Mouse (Mus musculus): Measurements from ENCODE around the gene Ldlrad3. TPM values are rescaled to one million over a fixed set of nuclear protein-coding genes. Genes with fewer than 3 reads are reported as not detected.

Gene Ldlrad3
- polyA plus RNA-seq, 1 experiment from 2014 or later = 4.3 TPM

- no peaks in the 10 kb centered on the region for H3K27me3 ChIP-seq (replicated peaks; ENCODE audit: control insufficient read depth, insufficient read depth, low read length)
- no peak overlapping the region for H3K9ac ChIP-seq (ENCODE audit: low read depth, low read length)
- H3K4me3 ChIP-seq (ENCODE audit: low read depth, low read length) = no peak overlapping the region
- no peak overlapping the region for H3K27ac ChIP-seq (ENCODE audit: low read depth, low read length)
- no peaks in the 10 kb centered on the region for H3K4me1 ChIP-seq (replicated peaks; ENCODE audit: control insufficient read depth, insufficient read depth, low read length)
- TF ChIP-seq CTCF (IDR thresholded peaks at IDR 0.05; ENCODE audit: low read depth) = no peak
- H3K4me2 ChIP-seq (replicated peaks; ENCODE audit: low read depth) = no peak overlapping the region
- no peak for ATAC-seq
- H3K36me3 ChIP-seq (ENCODE audit: control insufficient read depth, insufficient read depth) = no peaks in the 10 kb centered on the region
- no peaks in the 10 kb centered on the region for H3K9me3 ChIP-seq (ENCODE audit: control insufficient read depth)
- 89% methylated on average over 1 of the region's 1 CpGs for WGBS
Measured at GRCm38 (mm10) chr2:102144311-102144710, 41.9 kb downstream of the Ldlrad3 start.

DNA sequence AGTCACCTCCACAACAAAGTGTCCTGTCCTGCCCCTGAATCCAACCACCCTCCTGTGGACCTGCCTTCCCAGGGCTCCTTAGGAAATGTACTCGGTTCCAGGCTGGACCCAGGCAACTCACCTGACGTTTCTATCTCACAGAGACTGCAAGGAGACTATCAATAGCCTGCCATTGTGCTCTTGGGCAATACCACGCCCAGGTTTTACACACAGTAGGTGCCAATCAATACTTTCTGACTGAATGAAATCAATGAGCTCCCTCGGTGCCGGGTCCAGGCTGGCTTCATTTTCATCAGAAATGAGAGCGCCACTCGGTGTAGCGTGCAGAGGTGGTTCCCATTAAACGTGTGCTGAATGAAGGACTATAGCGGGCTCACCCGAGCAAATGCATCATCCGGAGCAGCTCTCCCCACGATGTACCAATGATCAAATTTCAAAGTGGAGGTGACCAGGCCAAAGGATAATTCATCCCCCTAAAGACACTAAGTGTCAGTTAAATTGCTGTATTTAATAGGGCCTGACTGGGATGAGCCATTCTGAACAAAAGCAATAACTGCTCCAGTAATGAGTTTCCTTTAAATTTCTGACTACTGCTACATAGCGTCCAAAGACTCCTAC, 43.4 kb downstream of the Ldlrad3 start:
- peaks cover 7% of the 10 kb centered on the region; the same call in 1 of the 2 replicates for H3K4me1 ChIP-seq (replicated peaks; ENCODE audit: control insufficient read depth, insufficient read depth, low read length)
- ATAC-seq = no peak
- H3K9me3 ChIP-seq (ENCODE audit: control insufficient read depth) = no peaks in the 10 kb centered on the region
- H3K9ac ChIP-seq (ENCODE audit: low read depth, low read length) = no peak overlapping the region
- H3K27me3 ChIP-seq (replicated peaks; ENCODE audit: control insufficient read depth, insufficient read depth, low read length) = no peaks in the 10 kb centered on the region
- no peak overlapping the region for H3K27ac ChIP-seq (ENCODE audit: low read depth, low read length)
- 73% methylated on average over 14 of the region's 14 CpGs for WGBS
- no peak overlapping the region for H3K4me2 ChIP-seq (replicated peaks; ENCODE audit: low read depth)
- no peak overlapping the region for H3K4me3 ChIP-seq (ENCODE audit: low read depth, low read length)
- H3K36me3 ChIP-seq (ENCODE audit: control insufficient read depth, insufficient read depth) = no peaks in the 10 kb centered on the region
- TF ChIP-seq CTCF (IDR thresholded peaks at IDR 0.05; ENCODE audit: low read depth) = no peak

DNA sequence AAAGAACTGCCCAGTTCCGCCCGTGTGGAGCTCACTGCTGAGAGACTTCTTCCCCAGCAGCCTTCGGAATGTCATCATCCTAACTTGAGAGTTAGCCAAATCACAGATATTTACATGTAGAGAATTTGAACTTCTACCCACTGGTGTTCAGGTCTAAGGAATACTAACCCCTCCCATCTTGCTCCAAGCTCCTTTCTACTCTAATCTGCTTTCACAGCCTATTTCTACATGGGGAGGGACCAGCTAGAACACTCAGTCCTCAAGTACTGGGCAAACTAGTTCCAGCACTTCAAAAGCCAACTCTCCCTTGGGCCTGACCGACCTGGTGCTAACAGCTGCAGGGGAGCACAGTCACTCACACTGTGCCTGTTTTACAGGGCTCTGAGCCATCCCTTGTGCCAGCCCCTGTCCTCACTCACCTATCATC, 44.0 kb downstream of the Ldlrad3 start:
- Histone ChIP-seq H3K27me3 (replicated peaks; ENCODE audit: control insufficient read depth, insufficient read depth, low read length) (no peaks in the 10 kb centered on the region), H3K4me3 (ENCODE audit: low read depth, low read length) (no peak overlapping the region), H3K9me3 (ENCODE audit: control insufficient read depth) (no peaks in the 10 kb centered on the region), H3K36me3 (ENCODE audit: control insufficient read depth, insufficient read depth) (no peaks in the 10 kb centered on the region), H3K27ac (ENCODE audit: low read depth, low read length) (no peak overlapping the region), H3K4me1 (replicated peaks; ENCODE audit: control insufficient read depth, insufficient read depth, low read length) (peaks cover 7% of the 10 kb centered on the region; the same call in 1 of the 2 replicates), H3K4me2 (replicated peaks; ENCODE audit: low read depth) (no peak overlapping the region), H3K9ac (ENCODE audit: low read depth, low read length) (no peak overlapping the region)
- no peak for ATAC-seq
- TF ChIP-seq CTCF (IDR thresholded peaks at IDR 0.05; ENCODE audit: low read depth) = no peak
- 57% methylated on average over 4 of the region's 4 CpGs for WGBS

DNA sequence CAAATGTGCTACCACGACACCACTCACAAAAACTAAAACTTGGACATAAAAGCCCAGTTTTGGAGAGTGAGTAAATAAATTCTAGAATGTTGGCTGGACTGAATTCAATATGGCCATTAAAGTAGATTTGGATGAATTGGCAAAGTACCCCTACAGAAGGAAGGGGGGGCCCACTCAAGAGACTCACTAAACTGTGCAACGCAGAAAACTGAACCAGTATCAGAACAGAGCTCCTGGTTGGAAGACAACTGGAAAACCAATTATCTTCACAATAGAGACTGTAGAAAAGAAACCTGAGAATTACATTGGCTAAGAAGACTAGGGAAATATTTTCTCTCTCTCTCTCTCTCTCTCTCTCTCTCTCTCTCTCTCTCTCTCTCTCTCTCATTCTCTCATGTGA, 45.0 kb downstream of the Ldlrad3 start:
- Histone ChIP-seq H3K4me3 (ENCODE audit: low read depth, low read length) (no peak overlapping the region), H3K9me3 (ENCODE audit: control insufficient read depth) (no peaks in the 10 kb centered on the region), H3K9ac (ENCODE audit: low read depth, low read length) (no peak overlapping the region), H3K27ac (ENCODE audit: low read depth, low read length) (no peak overlapping the region), H3K4me1 (replicated peaks; ENCODE audit: control insufficient read depth, insufficient read depth, low read length) (peaks cover 7% of the 10 kb centered on the region; the same call in 1 of the 2 replicates), H3K27me3 (replicated peaks; ENCODE audit: control insufficient read depth, insufficient read depth, low read length) (no peaks in the 10 kb centered on the region), H3K4me2 (replicated peaks; ENCODE audit: low read depth) (no peak overlapping the region), H3K36me3 (ENCODE audit: control insufficient read depth, insufficient read depth) (no peaks in the 10 kb centered on the region)
- TF ChIP-seq CTCF (IDR thresholded peaks at IDR 0.05; ENCODE audit: low read depth) = no peak
- no peak for ATAC-seq
- 88% methylated on average over 2 of the region's 2 CpGs for WGBS

DNA sequence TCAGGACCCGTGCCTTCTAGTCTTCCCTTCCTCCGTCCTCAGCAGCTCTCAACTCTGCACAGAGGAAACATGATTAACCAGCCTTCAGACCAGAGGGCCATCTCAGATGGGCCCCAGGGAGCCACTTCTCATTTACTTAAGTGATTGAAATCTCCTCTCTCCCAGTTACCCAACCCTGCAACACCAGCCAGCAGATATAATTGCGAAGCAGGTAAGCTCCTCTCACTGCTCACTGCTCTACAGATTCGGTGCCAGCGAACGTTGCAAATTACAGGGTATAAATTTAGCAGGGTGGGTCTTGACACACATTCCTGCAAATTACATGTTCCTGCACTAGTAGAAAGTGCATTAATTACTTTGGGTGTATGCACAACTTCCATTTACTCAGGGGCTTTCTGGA, 48.3 kb downstream of the Ldlrad3 start:
- WGBS = 37% methylated on average over 6 of the region's 6 CpGs
- peaks cover 12% of the 10 kb centered on the region for H3K4me1 ChIP-seq (replicated peaks; ENCODE audit: control insufficient read depth, insufficient read depth, low read length)

GRCm38 (mm10) chr2:102136184-102136583, 50.0 kb downstream of the Ldlrad3 start:
- H3K27me3 ChIP-seq (replicated peaks; ENCODE audit: control insufficient read depth, insufficient read depth, low read length) = no peaks in the 10 kb centered on the region
- no peaks in the 10 kb centered on the region for H3K9me3 ChIP-seq (ENCODE audit: control insufficient read depth)
- no peak overlapping the region for H3K4me2 ChIP-seq (replicated peaks; ENCODE audit: low read depth)
- peaks cover 12% of the 10 kb centered on the region for H3K4me1 ChIP-seq (replicated peaks; ENCODE audit: control insufficient read depth, insufficient read depth, low read length)
- no peak overlapping the region for H3K9ac ChIP-seq (ENCODE audit: low read depth, low read length)
- H3K27ac ChIP-seq (ENCODE audit: low read depth, low read length) = no peak overlapping the region
- TF ChIP-seq CTCF (IDR thresholded peaks at IDR 0.05; ENCODE audit: low read depth) = no peak
- no peaks in the 10 kb centered on the region for H3K36me3 ChIP-seq (ENCODE audit: control insufficient read depth, insufficient read depth)
- no peak overlapping the region for H3K4me3 ChIP-seq (ENCODE audit: low read depth, low read length)
- ATAC-seq = no peak
- 71% methylated on average over 3 of the region's 3 CpGs for WGBS

More for the DNA sequence above, 48.3 kb downstream of the Ldlrad3 start:
- Histone ChIP-seq H3K27me3 (replicated peaks; ENCODE audit: control insufficient read depth, insufficient read depth, low read length) (no peaks in the 10 kb centered on the region), H3K36me3 (ENCODE audit: control insufficient read depth, insufficient read depth) (no peaks in the 10 kb centered on the region), H3K9ac (ENCODE audit: low read depth, low read length) (no peak overlapping the region), H3K9me3 (ENCODE audit: control insufficient read depth) (no peaks in the 10 kb centered on the region), H3K4me2 (replicated peaks; ENCODE audit: low read depth) (no peak overlapping the region), H3K27ac (ENCODE audit: low read depth, low read length) (no peak overlapping the region), H3K4me3 (ENCODE audit: low read depth, low read length) (no peak overlapping the region)
- ATAC-seq = no peak
- no peak for TF ChIP-seq CTCF (IDR thresholded peaks at IDR 0.05; ENCODE audit: low read depth)

Measured in intestine, postnatal 0 days (tissue).